Mouse (Mus musculus): ENCODE results near the gene Cfap97. TPM values are rescaled to one million over a fixed set of nuclear protein-coding genes. Genes with fewer than 3 reads are reported as not detected.

Gene Cfap97
- total RNA-seq, 1 experiment = 7.4 TPM

- in situ Hi-C loops (cut with MboI; ENCODE audit: low sequenced_read_pairs in 2 of 2, unreplicated experiment in 2 of 2) = no loop called here
- Histone ChIP-seq H3K9ac (ENCODE audit: insufficient read depth, low read depth, low read length, poor library complexity, severe bottlenecking) (peak within 1 kb of the TSS; percentile 86), H3K27ac (ENCODE audit: insufficient read depth, low read depth, low read length, poor library complexity, severe bottlenecking) (no peak within 1 kb of the TSS), H3K4me1 (ENCODE audit: control insufficient read depth in 2 of 2, insufficient read depth in 2 of 2, low read length in 2 of 2, poor library complexity in 1 of 2) (peaks cover 0 to 11% of the 10 kb centered on the region in 2 experiments; a peak in 3 of 4 replicates), H3K4me3 (ENCODE audit: insufficient read depth in 1 of 2, low read depth in 1 of 2, low read length in 2 of 2, poor library complexity in 1 of 2, severe bottlenecking in 1 of 2) (peak within 1 kb of the TSS; percentile 77 to 85), H3K36me3 (ENCODE audit: control insufficient read depth, insufficient read depth, low read length, poor library complexity, severe bottlenecking) (peaks cover 22% of the 10 kb centered on the region), H3K9me3 (ENCODE audit: control insufficient read depth, insufficient read depth, low read depth, low read length) (no peaks in the 10 kb centered on the region)
- peak; percentile 99 for TF ChIP-seq CHD2 (IDR thresholded peaks at IDR 0.05; ENCODE audit: low read depth, low read length)
- TF ChIP-seq ZNF384 (IDR thresholded peaks at IDR 0.05; ENCODE audit: low read depth, low read length) = no peak
- TF ChIP-seq ZC3H11A (IDR thresholded peaks at IDR 0.05; ENCODE audit: borderline replicate concordance, low read depth, low read length) = no peak
- 0 out of 2 replicates have a peak, but pooled peaks have one; percentile 48 for TF ChIP-seq HCFC1 (IDR thresholded peaks at IDR 0.05; ENCODE audit: borderline replicate concordance, insufficient read depth, low read length)
- TF ChIP-seq MAFK (IDR thresholded peaks at IDR 0.05; ENCODE audit: insufficient read depth, low read depth, low read length) = no peak
- peak; percentile 82 for DNase-seq (ENCODE audit: low read depth, low spot score)
Observed at GRCm38 (mm10) chr8:46210404-46211315, 59.1 kb downstream of the Cfap97 start, which contains the start of gene Slc25a4. Slc25a4 (minus strand) TSS chr8:46211284.

DNA sequence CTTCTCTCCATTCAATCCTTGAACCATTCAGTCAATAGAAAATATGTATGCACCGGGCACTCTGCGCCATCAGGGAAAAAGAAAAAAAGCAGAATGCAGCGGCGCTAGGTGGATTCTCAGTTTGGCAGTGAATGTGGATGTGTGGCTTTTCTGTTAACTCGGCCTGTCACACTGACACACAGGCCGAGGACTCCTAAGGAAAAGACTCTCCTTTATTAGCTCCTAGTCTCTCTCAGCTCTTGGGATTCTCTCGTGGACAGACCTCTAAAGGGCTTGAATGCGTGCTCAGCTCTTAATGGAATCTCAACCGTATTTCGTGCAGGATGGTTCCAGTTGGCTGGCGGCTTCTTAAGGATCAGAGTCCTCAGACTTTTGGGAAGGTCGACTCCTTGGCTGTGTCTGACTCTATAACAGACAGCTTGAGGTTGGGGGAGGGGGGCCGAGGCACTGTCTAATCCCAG, 60.1 kb downstream of the Cfap97 start:
- peak overlapping the region; percentile 41 to 85; a peak in 3 of 4 replicates for H3K4me3 ChIP-seq (ENCODE audit: insufficient read depth in 1 of 2, low read depth in 1 of 2, low read length in 2 of 2, poor library complexity in 1 of 2, severe bottlenecking in 1 of 2)
- no peaks in the 10 kb centered on the region for H3K9me3 ChIP-seq (ENCODE audit: control insufficient read depth, insufficient read depth, low read depth, low read length)
- no peak for DNase-seq (ENCODE audit: low read depth, low spot score)
- in situ Hi-C loops (cut with MboI; ENCODE audit: low sequenced_read_pairs in 2 of 2, unreplicated experiment in 2 of 2) = no loop called here
- peaks cover 20% of the 10 kb centered on the region for H3K36me3 ChIP-seq (ENCODE audit: control insufficient read depth, insufficient read depth, low read length, poor library complexity, severe bottlenecking)
- H3K4me1 ChIP-seq (ENCODE audit: control insufficient read depth in 2 of 2, insufficient read depth in 2 of 2, low read length in 2 of 2, poor library complexity in 1 of 2) = peaks cover 0 to 11% of the 10 kb centered on the region in 2 experiments; a peak in 3 of 4 replicates
- no peak overlapping the region for H3K27ac ChIP-seq (ENCODE audit: insufficient read depth, low read depth, low read length, poor library complexity, severe bottlenecking)
- H3K9ac ChIP-seq (ENCODE audit: insufficient read depth, low read depth, low read length, poor library complexity, severe bottlenecking) = peak overlapping the region; percentile 40; the same call in 1 of the 2 replicates
- TF ChIP-seq HCFC1 (IDR thresholded peaks at IDR 0.05; ENCODE audit: borderline replicate concordance, insufficient read depth, low read length) (no peak), CHD2 (IDR thresholded peaks at IDR 0.05; ENCODE audit: low read depth, low read length) (no peak), ZNF384 (IDR thresholded peaks at IDR 0.05; ENCODE audit: low read depth, low read length) (no peak), MAFK (IDR thresholded peaks at IDR 0.05; ENCODE audit: insufficient read depth, low read depth, low read length) (no peak), ZC3H11A (IDR thresholded peaks at IDR 0.05; ENCODE audit: borderline replicate concordance, low read depth, low read length) (no peak)

DNA sequence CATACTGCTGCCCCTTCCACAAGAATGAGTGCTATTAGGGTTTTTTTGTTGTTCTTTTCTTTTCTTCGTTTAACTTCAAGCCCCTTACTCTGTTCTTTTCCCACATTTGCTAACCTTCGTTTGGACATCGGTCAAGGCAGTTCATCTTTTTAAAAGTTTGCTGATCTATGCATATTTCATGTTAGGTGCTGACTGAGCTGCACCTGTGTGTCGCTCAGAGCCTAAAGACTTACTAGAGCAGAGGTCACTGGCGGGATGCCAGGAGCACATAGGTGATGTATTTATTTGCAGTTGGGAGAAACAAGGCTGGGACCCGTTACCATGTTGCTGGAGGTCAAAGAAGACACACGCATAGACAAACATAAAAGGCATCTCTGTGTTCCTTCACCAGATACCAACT, 60.6 kb downstream of the Cfap97 start:
- peaks cover 17% of the 10 kb centered on the region for H3K36me3 ChIP-seq (ENCODE audit: control insufficient read depth, insufficient read depth, low read length, poor library complexity, severe bottlenecking)
- no peak overlapping the region for H3K27ac ChIP-seq (ENCODE audit: insufficient read depth, low read depth, low read length, poor library complexity, severe bottlenecking)
- TF ChIP-seq MAFK (IDR thresholded peaks at IDR 0.05; ENCODE audit: insufficient read depth, low read depth, low read length) = peak; percentile 45; the same call in 1 of the 2 replicates
- TF ChIP-seq ZNF384 (IDR thresholded peaks at IDR 0.05; ENCODE audit: low read depth, low read length) = no peak
- in situ Hi-C loops (cut with MboI; ENCODE audit: low sequenced_read_pairs in 2 of 2, unreplicated experiment in 2 of 2) = no loop called here
- H3K9ac ChIP-seq (ENCODE audit: insufficient read depth, low read depth, low read length, poor library complexity, severe bottlenecking) = no peak overlapping the region
- DNase-seq (ENCODE audit: low read depth, low spot score) = no peak
- no peak overlapping the region for H3K4me3 ChIP-seq (ENCODE audit: insufficient read depth in 1 of 2, low read depth in 1 of 2, low read length in 2 of 2, poor library complexity in 1 of 2, severe bottlenecking in 1 of 2)
- peaks cover 0 to 11% of the 10 kb centered on the region in 2 experiments; a peak in 3 of 4 replicates for H3K4me1 ChIP-seq (ENCODE audit: control insufficient read depth in 2 of 2, insufficient read depth in 2 of 2, low read length in 2 of 2, poor library complexity in 1 of 2)
- no peaks in the 10 kb centered on the region for H3K9me3 ChIP-seq (ENCODE audit: control insufficient read depth, insufficient read depth, low read depth, low read length)

- in situ Hi-C loops (cut with MboI; ENCODE audit: low sequenced_read_pairs in 2 of 2, unreplicated experiment in 2 of 2) = no loop called here
- Histone ChIP-seq H3K9ac (ENCODE audit: insufficient read depth, low read depth, low read length, poor library complexity, severe bottlenecking) (no peak overlapping the region), H3K27ac (ENCODE audit: insufficient read depth, low read depth, low read length, poor library complexity, severe bottlenecking) (no peak overlapping the region), H3K4me3 (ENCODE audit: insufficient read depth in 1 of 2, low read depth in 1 of 2, low read length in 2 of 2, poor library complexity in 1 of 2, severe bottlenecking in 1 of 2) (no peak overlapping the region), H3K4me1 (ENCODE audit: control insufficient read depth in 2 of 2, insufficient read depth in 2 of 2, low read length in 2 of 2, poor library complexity in 1 of 2) (peaks cover 0 to 10% of the 10 kb centered on the region in 2 experiments; a peak in 3 of 4 replicates), H3K36me3 (ENCODE audit: control insufficient read depth, insufficient read depth, low read length, poor library complexity, severe bottlenecking) (peaks cover 3% of the 10 kb centered on the region), H3K9me3 (ENCODE audit: control insufficient read depth, insufficient read depth, low read depth, low read length) (no peaks in the 10 kb centered on the region)
- peak; percentile 81 for DNase-seq (ENCODE audit: low read depth, low spot score)
- TF ChIP-seq HCFC1 (IDR thresholded peaks at IDR 0.05; ENCODE audit: borderline replicate concordance, insufficient read depth, low read length) (no peak), CHD2 (IDR thresholded peaks at IDR 0.05; ENCODE audit: low read depth, low read length) (no peak), ZNF384 (IDR thresholded peaks at IDR 0.05; ENCODE audit: low read depth, low read length) (no peak), MAFK (IDR thresholded peaks at IDR 0.05; ENCODE audit: insufficient read depth, low read depth, low read length) (no peak), ZC3H11A (IDR thresholded peaks at IDR 0.05; ENCODE audit: borderline replicate concordance, low read depth, low read length) (no peak)
Observed at GRCm38 (mm10) chr8:46213971-46214480, 62.5 kb downstream of the Cfap97 start.

Data from ES-E14 (cell line).